Mouse (Mus musculus): ENCODE results near the gene Cnst. TPM values are rescaled to one million over a fixed set of nuclear protein-coding genes. Genes with fewer than 3 reads are reported as not detected.

The Cnst gene
- polyA plus RNA-seq, 2 experiments = 14.6 to 18.2 TPM

DNA sequence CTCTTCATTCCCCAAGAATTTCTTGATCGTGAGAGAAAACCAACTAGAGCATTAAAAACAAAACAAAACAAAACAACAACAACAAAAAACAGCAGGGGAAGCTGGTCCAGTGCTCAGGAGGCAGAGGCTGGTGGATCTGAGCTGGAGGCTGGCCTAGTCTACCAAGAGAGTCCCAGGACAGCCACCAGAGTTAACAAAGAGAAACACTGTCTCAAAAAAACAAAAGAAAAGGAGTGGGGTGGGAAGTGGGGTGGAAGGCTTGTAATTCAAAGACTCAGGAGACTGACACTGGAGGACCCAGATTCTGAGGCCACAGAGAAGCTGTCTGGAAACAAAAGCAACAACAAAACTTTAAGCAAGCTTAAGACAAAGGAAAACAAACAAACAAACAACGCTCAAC lies 120.8 kb downstream of the Cnst start:
- Histone ChIP-seq H3K9me3 (ENCODE audit: control insufficient read depth, low read length) (no peaks in the 10 kb centered on the region), H3K9ac (ENCODE audit: low read depth, low read length, severe bottlenecking) (no peak overlapping the region), H3K4me2 (replicated peaks; ENCODE audit: low read depth, low read length, severe bottlenecking) (peak overlapping the region; percentile 79; the same call in 1 of the 2 replicates), H3K36me3 (ENCODE audit: control insufficient read depth, insufficient read depth, low read length) (0 out of 2 replicates have a peak, but pooled peaks cover 4% of the 10 kb centered on the region), H3K27me3 (ENCODE audit: control insufficient read depth, insufficient read depth, low read length) (no peaks in the 10 kb centered on the region), H3K4me3 (replicated peaks; ENCODE audit: low read length) (no peak overlapping the region), H3K27ac (replicated peaks; ENCODE audit: low read depth, low read length) (no peak overlapping the region), H3K4me1 (ENCODE audit: control insufficient read depth, insufficient read depth, low read length) (peaks cover 5% of the 10 kb centered on the region)
- ATAC-seq (ENCODE audit: low FRiP score, low read depth) (no peak), DNase-seq (ENCODE audit: low spot score) (no peak)
- 83% methylated on average over 2 of the region's 2 CpGs for WGBS
- TF ChIP-seq POLR2A (IDR thresholded peaks at IDR 0.05; ENCODE audit: borderline replicate concordance, extremely low read depth, insufficient read depth, insufficient read length) = no peak

DNA sequence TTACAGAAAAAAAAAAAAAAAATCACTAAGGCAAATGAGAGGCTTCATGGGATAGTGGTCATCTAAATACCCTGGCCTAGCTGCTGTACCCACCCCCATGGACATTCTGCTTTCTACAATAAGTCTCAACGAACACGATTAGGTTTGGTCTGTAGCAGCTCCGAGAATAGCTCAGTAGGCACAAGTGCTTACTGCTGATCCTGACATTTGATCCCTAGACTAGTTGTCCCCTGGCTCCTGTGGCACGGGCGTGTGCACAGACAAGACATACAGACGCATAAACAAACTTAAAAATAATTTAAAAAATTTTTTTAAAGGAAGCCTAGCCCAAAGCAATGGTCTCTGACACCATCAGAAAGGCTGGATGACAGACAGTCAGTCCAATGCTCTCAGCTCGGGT lies 121.3 kb downstream of the Cnst start:
- TF ChIP-seq POLR2A (IDR thresholded peaks at IDR 0.05; ENCODE audit: borderline replicate concordance, extremely low read depth, insufficient read depth, insufficient read length) = no peak
- Histone ChIP-seq H3K27ac (replicated peaks; ENCODE audit: low read depth, low read length) (peak overlapping the region; percentile 75), H3K27me3 (ENCODE audit: control insufficient read depth, insufficient read depth, low read length) (no peaks in the 10 kb centered on the region), H3K9me3 (ENCODE audit: control insufficient read depth, low read length) (no peaks in the 10 kb centered on the region), H3K4me2 (replicated peaks; ENCODE audit: low read depth, low read length, severe bottlenecking) (peak overlapping the region; percentile 79), H3K4me1 (ENCODE audit: control insufficient read depth, insufficient read depth, low read length) (peaks cover 5% of the 10 kb centered on the region), H3K9ac (ENCODE audit: low read depth, low read length, severe bottlenecking) (peak overlapping the region; percentile 78), H3K4me3 (replicated peaks; ENCODE audit: low read length) (peak overlapping the region; percentile 81), H3K36me3 (ENCODE audit: control insufficient read depth, insufficient read depth, low read length) (peaks cover 8% of the 10 kb centered on the region; the same call in 1 of the 2 replicates)
- DNase-seq (ENCODE audit: low spot score) (no peak), ATAC-seq (ENCODE audit: low FRiP score, low read depth) (peak; percentile 10; the same call in 1 of the 2 replicates)
- 8% methylated on average over 7 of the region's 7 CpGs for WGBS

DNA sequence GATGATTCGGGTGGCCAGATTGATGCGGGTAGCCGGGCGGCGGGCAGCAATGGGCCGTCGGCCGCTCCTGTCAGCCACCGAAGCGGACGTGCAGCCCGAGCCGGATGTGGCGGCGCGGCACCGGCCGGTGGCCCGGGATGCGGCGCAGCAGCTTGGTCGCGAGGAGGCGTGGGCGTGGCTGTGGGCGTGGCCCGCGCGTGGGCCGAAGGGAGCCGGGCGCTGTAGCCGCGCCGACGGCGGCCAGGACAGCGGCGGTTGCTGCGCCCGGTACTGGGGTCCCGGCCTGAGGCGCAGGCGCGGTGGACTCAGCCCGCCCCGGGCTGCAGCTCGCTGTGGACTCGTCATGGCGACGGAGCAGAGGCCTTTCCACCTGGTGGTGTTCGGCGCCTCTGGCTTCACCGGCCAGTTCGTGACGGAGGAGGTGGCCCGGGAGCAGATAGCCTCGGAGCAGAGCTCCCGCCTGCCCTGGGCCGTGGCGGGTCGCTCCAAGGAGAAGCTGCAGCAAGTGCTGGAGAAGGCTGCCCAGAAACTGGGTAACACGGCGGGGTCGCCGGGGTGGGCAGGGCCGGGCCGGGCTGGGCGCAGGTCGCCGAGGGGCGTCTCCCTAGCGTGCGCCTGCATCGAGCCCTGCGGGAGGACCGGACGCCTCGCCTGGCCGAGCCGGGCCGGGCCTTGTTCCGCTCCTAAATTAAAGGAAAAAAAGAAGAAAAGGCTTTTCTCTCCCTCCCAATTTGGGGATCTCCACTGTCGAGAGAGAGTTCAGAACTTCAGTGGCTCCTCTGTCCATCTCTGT lies 122.0 kb downstream of the Cnst start, which contains the start of gene Sccpdh:
Gene Sccpdh (plus strand): TSS at position 198 of the 793 bp plus-strand sequence.
- DNase-seq (ENCODE audit: low spot score) (peak; percentile 81), ATAC-seq (ENCODE audit: low FRiP score, low read depth) (peak; percentile 96)
- peak within 1 kb of the TSS; percentile 75 for H3K27ac ChIP-seq (replicated peaks; ENCODE audit: low read depth, low read length)
- H3K4me2 ChIP-seq (replicated peaks; ENCODE audit: low read depth, low read length, severe bottlenecking) = peak within 1 kb of the TSS; percentile 79
- no peaks in the 10 kb centered on the region for H3K27me3 ChIP-seq (ENCODE audit: control insufficient read depth, insufficient read depth, low read length)
- peak; percentile 29; the same call in 1 of the 2 replicates for TF ChIP-seq POLR2A (IDR thresholded peaks at IDR 0.05; ENCODE audit: borderline replicate concordance, extremely low read depth, insufficient read depth, insufficient read length)
- H3K9me3 ChIP-seq (ENCODE audit: control insufficient read depth, low read length) = no peaks in the 10 kb centered on the region
- peak within 1 kb of the TSS; percentile 81 for H3K4me3 ChIP-seq (replicated peaks; ENCODE audit: low read length)
- H3K9ac ChIP-seq (ENCODE audit: low read depth, low read length, severe bottlenecking) = peak within 1 kb of the TSS; percentile 78
- H3K36me3 ChIP-seq (ENCODE audit: control insufficient read depth, insufficient read depth, low read length) = peaks cover 15% of the 10 kb centered on the region
- peaks cover 5% of the 10 kb centered on the region for H3K4me1 ChIP-seq (ENCODE audit: control insufficient read depth, insufficient read depth, low read length)
- WGBS = under 1% methylated on average over 78 of the region's 84 CpGs

DNA sequence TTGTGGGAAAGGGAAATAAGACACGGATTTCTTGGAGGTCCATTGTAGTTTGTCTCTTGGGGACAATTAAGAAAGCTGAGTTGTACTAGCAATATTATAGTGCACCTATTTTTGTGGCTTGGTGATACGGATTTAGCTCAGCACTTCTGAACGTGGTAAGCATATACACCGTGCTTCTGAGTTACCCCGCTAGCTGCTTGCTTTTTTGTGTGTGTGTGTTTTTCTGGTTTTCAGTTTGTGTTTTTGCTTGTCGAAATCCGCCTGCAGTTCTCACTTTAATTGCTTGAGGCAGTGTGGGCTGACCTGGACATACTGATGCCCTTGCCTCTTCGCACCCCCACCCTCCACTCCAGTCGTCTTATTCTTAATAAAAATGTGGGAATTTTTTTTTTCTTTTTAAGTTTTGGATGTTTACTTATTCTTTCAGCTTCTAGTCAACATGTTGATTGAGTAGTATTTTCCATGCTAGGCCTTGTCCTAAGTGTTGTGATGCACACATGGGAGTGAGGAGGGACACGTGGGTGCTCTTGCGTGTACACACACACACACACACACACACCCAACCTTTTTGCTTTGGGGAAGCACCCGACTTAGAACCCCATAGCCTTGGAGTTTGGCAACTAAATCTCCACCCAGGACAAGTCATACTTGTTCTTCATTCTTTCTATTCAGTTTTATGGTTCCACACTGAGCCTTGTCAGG lies 122.8 kb downstream of the Cnst start:
- no peak for DNase-seq (ENCODE audit: low spot score)

DNA sequence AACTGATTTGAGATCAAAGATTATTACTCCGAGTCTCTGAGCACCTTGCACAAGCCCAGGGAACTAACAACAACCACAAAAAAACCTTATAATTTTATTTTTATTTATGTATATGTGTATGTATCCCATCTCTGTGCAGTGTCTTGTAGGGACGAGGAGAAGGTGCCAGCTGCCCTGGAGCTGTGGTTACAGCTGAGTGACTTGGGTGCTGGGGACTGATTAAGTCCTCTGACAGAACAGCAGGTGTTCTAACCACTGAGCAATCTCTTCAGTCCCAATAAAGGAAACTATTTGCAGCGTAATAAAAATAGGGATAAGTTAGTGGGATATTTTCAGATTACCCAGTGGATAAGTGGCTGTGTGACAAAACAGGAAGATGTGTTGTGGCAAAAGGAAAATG lies 128.2 kb downstream of the Cnst start:
- WGBS = 85% methylated on average over 3 of the region's 3 CpGs

More for the DNA sequence above, 122.8 kb downstream of the Cnst start:
- ATAC-seq (ENCODE audit: low FRiP score, low read depth) = no peak
- Histone ChIP-seq H3K4me1 (ENCODE audit: control insufficient read depth, insufficient read depth, low read length) (peaks cover 5% of the 10 kb centered on the region), H3K27ac (replicated peaks; ENCODE audit: low read depth, low read length) (peak overlapping the region; percentile 75; the same call in 1 of the 2 replicates), H3K9ac (ENCODE audit: low read depth, low read length, severe bottlenecking) (peak overlapping the region; percentile 78), H3K4me3 (replicated peaks; ENCODE audit: low read length) (peak overlapping the region; percentile 81), H3K36me3 (ENCODE audit: control insufficient read depth, insufficient read depth, low read length) (peaks cover 23% of the 10 kb centered on the region), H3K4me2 (replicated peaks; ENCODE audit: low read depth, low read length, severe bottlenecking) (peak overlapping the region; percentile 79), H3K27me3 (ENCODE audit: control insufficient read depth, insufficient read depth, low read length) (no peaks in the 10 kb centered on the region), H3K9me3 (ENCODE audit: control insufficient read depth, low read length) (no peaks in the 10 kb centered on the region)
- WGBS = 20% methylated on average over 12 of the region's 12 CpGs
- no peak for TF ChIP-seq POLR2A (IDR thresholded peaks at IDR 0.05; ENCODE audit: borderline replicate concordance, extremely low read depth, insufficient read depth, insufficient read length)

More for the DNA sequence above, 128.2 kb downstream of the Cnst start:
- Histone ChIP-seq H3K9ac (ENCODE audit: low read depth, low read length, severe bottlenecking) (no peak overlapping the region), H3K36me3 (ENCODE audit: control insufficient read depth, insufficient read depth, low read length) (peaks cover 63% of the 10 kb centered on the region), H3K4me1 (ENCODE audit: control insufficient read depth, insufficient read depth, low read length) (peaks cover under 1% of the 10 kb centered on the region; the same call in 1 of the 2 replicates), H3K27ac (replicated peaks; ENCODE audit: low read depth, low read length) (no peak overlapping the region), H3K9me3 (ENCODE audit: control insufficient read depth, low read length) (no peaks in the 10 kb centered on the region), H3K27me3 (ENCODE audit: control insufficient read depth, insufficient read depth, low read length) (no peaks in the 10 kb centered on the region), H3K4me2 (replicated peaks; ENCODE audit: low read depth, low read length, severe bottlenecking) (no peak overlapping the region), H3K4me3 (replicated peaks; ENCODE audit: low read length) (no peak overlapping the region)
- no peak for TF ChIP-seq POLR2A (IDR thresholded peaks at IDR 0.05; ENCODE audit: borderline replicate concordance, extremely low read depth, insufficient read depth, insufficient read length)
- DNase-seq (ENCODE audit: low spot score) (no peak), ATAC-seq (ENCODE audit: low FRiP score, low read depth) (no peak)

Data from limb, embryonic 14.5 days (tissue).